ENCODE assay signal across 7 mouse cellular contexts in the genomic region with DNA sequence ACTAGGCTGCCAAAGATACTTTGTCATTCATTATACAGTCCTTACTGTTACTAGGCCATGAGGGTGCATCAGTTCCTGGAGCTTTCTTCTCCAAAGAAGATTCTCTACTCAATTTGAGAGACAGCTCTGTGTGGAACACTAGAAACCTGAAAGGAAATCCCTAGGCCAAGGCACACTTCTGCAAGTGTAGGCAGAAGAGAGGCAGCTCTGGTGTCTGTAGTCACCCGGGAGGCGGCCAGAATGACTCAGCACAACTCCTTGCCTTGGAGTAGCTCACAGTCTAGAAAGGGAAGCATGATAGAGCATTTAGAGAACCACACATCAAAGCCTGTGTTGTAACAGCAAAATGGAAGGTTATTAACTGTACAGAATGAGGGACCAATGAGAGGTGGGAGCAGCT.
DNase-seq lines count a peak whose midpoint lies in the region; ATAC-seq lines count a peak whose summit lies in the region.

No protein-coding gene starts in this region.

- peak; percentile 61 for DNase-seq in urinary bladder, postnatal 14 days (ENCODE audit: low spot score)
- DNase-seq in urinary bladder, postnatal 10 days (ENCODE audit: low spot score): no peak
- DNase-seq in c-Kit-positive CD71-negative TER-119-negative erythroid progenitor cells, embryonic 14.5 days (ENCODE audit: low read depth): peak; percentile 38
- peak; percentile 29 to 40 for DNase-seq in kidney, postnatal 4 days
- DNase-seq in ovary, postnatal 36 days (ENCODE audit: low spot score): no peak

- H3K9ac ChIP-seq in intestine, embryonic 16.5 days (ENCODE audit: low read depth, low read length): no peak overlapping the region

- no peaks in the 10 kb centered on the region for H3K79me2 ChIP-seq in macrophage (ENCODE audit: inconsistent target)

- H3K27me3 ChIP-seq in intestine, embryonic 16.5 days (replicated peaks; ENCODE audit: control insufficient read depth, insufficient read depth, low read length): no peaks in the 10 kb centered on the region

- H3K9me3 ChIP-seq in intestine, embryonic 16.5 days (ENCODE audit: control insufficient read depth, low read length): no peaks in the 10 kb centered on the region

- H3K4me2 ChIP-seq in intestine, embryonic 16.5 days (ENCODE audit: low read depth, low read length): no peak overlapping the region

- H3K27ac ChIP-seq in macrophage: 0 out of 2 replicates have a peak overlapping the region, but pooled peaks have one; percentile 19
- no peak overlapping the region for H3K27ac ChIP-seq in intestine, embryonic 16.5 days (ENCODE audit: low read length)

- 3% methylated on average over 2 of the region's 2 CpGs for WGBS in macrophage (ENCODE audit: missing documents)
- WGBS in intestine, embryonic 16.5 days: 69% methylated on average over 2 of the region's 2 CpGs

- H3K36me3 ChIP-seq in macrophage (ENCODE audit: inconsistent target): no peaks in the 10 kb centered on the region
- H3K36me3 ChIP-seq in intestine, embryonic 16.5 days (ENCODE audit: control insufficient read depth, insufficient read depth, low read length): peaks cover 20% of the 10 kb centered on the region; the same call in 1 of the 2 replicates

- no peak overlapping the region for H3K4me3 ChIP-seq in macrophage (ENCODE audit: inconsistent target)
- H3K4me3 ChIP-seq in intestine, embryonic 16.5 days (ENCODE audit: low read length): no peak overlapping the region

- no peak for ATAC-seq in intestine, embryonic 16.5 days

- H3K4me1 ChIP-seq in intestine, embryonic 16.5 days (ENCODE audit: control insufficient read depth, insufficient read depth, low read length): peaks cover 14% of the 10 kb centered on the region

Comparison
In these comparisons a context has a peak if more than half of its experiments do, and no peak if none do; other contexts are left out.
1. DNase-seq: peak in urinary bladder, postnatal 14 days (single experiment), c-Kit-positive CD71-negative TER-119-negative erythroid progenitor cells, embryonic 14.5 days (single experiment) and kidney, postnatal 4 days (2 of 2); none in urinary bladder, postnatal 10 days (single experiment) and ovary, postnatal 36 days (single experiment).